Mouse (Mus musculus) E14TG2a.4 (cell line): ENCODE results near the gene B4galt2.

Experiments used
- CTCF ChIP-seq: conservative IDR thresholded peaks from 2 replicates; pipeline ENCODE4 v1.5.1; 2014; ENCODE audit warnings: low read length
- NANOG ChIP-seq: IDR thresholded peaks from 2 replicates; pipeline ENCODE4 v1.6.1; 2014; ENCODE audit warnings: borderline replicate concordance, low read length, mixed read lengths

- TF ChIP-seq CTCF = no peak
- no peak for TF ChIP-seq NANOG
These were observed 8.5 kb upstream of the B4galt2 start, which contains the start of gene Dph2 for GRCm38 (mm10) chr4:117891738-117892161.
